Mouse (Mus musculus): ENCODE results near the gene Ptgfrn. TPM values are rescaled to one million over a fixed set of nuclear protein-coding genes. Genes with fewer than 3 reads are reported as not detected.

Gene Ptgfrn
- total RNA-seq, 1 experiment from 2014 or later, result 4.3 TPM

Other genes with a start within 250 kb of the Ptgfrn start
- 2.2 and 3.1 TPM in 2 replicates for gene Trim45, start 188.1 kb downstream of the Ptgfrn start, total RNA-seq (2017)
- gene Ttf2, start 140.6 kb downstream of the Ptgfrn start, total RNA-seq (2017), result 10.8 and 11.9 TPM in 2 replicates
- gene Cd101, start 80.7 kb downstream of the Ptgfrn start, total RNA-seq (2017), result 264 and 265 TPM in 2 replicates
- gene Cd2, start 177.7 kb upstream of the Ptgfrn start, total RNA-seq (2017), result 573 and 576 TPM in 2 replicates

All from neutrophil, adult 5-6 weeks (primary cell).